Mouse (Mus musculus): Measurements from ENCODE around the gene Sema3a. TPM values are rescaled to one million over a fixed set of nuclear protein-coding genes. Genes with fewer than 3 reads are reported as not detected.

The Sema3a gene
- polyA plus RNA-seq, 1 experiment from 2014 or later, result 3.6 TPM

GRCm38 (mm10) chr5:13337665-13338064 lies 212.5 kb downstream of the Sema3a start:
- TF ChIP-seq CTCF (IDR thresholded peaks at IDR 0.05; ENCODE audit: low read depth), result no peak
- Histone ChIP-seq H3K36me3 (ENCODE audit: control insufficient read depth, insufficient read depth) (no peaks in the 10 kb centered on the region), H3K4me1 (replicated peaks; ENCODE audit: control insufficient read depth, insufficient read depth, low read length) (no peaks in the 10 kb centered on the region), H3K27me3 (replicated peaks; ENCODE audit: control insufficient read depth, insufficient read depth, low read length) (no peaks in the 10 kb centered on the region), H3K4me3 (ENCODE audit: low read depth, low read length) (no peak overlapping the region), H3K9me3 (ENCODE audit: control insufficient read depth) (no peaks in the 10 kb centered on the region), H3K27ac (ENCODE audit: low read depth, low read length) (no peak overlapping the region), H3K4me2 (replicated peaks; ENCODE audit: low read depth) (no peak overlapping the region), H3K9ac (ENCODE audit: low read depth, low read length) (no peak overlapping the region)
- 18% methylated on average over 1 of the region's 1 CpGs for WGBS
- no peak for ATAC-seq

DNA sequence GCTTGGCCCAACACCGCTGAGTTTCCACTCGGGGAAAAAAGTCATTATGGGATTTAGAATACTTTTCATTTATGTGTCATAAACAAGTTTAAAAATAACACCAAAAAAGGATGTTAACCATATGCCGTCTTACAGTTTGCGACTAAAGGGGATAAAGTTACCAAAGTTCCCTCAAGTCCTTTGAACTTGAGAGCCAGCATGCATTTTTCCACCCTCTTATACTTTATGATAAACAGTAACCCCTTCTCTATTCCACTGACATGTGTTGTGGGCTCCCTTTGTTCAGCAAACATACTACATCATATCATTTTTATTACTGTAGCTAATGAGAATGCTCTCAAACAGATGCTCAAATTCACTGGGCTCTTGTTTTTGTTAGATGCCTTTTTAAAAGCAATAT lies 221.9 kb downstream of the Sema3a start:
- no peak for TF ChIP-seq CTCF (IDR thresholded peaks at IDR 0.05; ENCODE audit: low read depth)
- Histone ChIP-seq H3K9me3 (ENCODE audit: control insufficient read depth) (no peaks in the 10 kb centered on the region), H3K27ac (ENCODE audit: low read depth, low read length) (no peak overlapping the region), H3K36me3 (ENCODE audit: control insufficient read depth, insufficient read depth) (no peaks in the 10 kb centered on the region), H3K27me3 (replicated peaks; ENCODE audit: control insufficient read depth, insufficient read depth, low read length) (no peaks in the 10 kb centered on the region), H3K4me3 (ENCODE audit: low read depth, low read length) (no peak overlapping the region), H3K9ac (ENCODE audit: low read depth, low read length) (no peak overlapping the region), H3K4me1 (replicated peaks; ENCODE audit: control insufficient read depth, insufficient read depth, low read length) (no peaks in the 10 kb centered on the region), H3K4me2 (replicated peaks; ENCODE audit: low read depth) (no peak overlapping the region)
- 62% methylated on average over 4 of the region's 4 CpGs for WGBS
- ATAC-seq, result no peak

DNA sequence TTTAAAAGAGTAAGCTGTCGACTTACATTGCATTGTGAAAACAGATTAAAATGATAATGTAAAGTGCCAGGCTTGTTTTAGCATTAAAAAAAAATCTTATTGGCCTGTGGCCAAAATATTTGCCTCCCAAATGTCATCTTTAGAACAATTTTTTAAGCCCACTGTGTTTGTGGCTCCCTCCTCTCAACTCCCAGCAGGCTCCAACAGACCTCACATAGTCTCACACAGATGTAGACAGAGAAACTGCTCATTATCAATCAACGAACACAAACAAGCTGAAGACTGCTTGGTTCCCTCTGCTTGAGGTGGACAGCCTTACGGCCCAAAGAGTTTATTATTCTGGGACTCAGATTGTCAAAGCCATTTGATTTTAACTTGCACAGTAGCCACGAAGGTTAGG lies 226.4 kb downstream of the Sema3a start:
- Histone ChIP-seq H3K4me2 (replicated peaks; ENCODE audit: low read depth) (no peak overlapping the region), H3K9me3 (ENCODE audit: control insufficient read depth) (no peaks in the 10 kb centered on the region), H3K36me3 (ENCODE audit: control insufficient read depth, insufficient read depth) (no peaks in the 10 kb centered on the region), H3K4me3 (ENCODE audit: low read depth, low read length) (no peak overlapping the region), H3K9ac (ENCODE audit: low read depth, low read length) (no peak overlapping the region), H3K4me1 (replicated peaks; ENCODE audit: control insufficient read depth, insufficient read depth, low read length) (no peaks in the 10 kb centered on the region), H3K27ac (ENCODE audit: low read depth, low read length) (no peak overlapping the region), H3K27me3 (replicated peaks; ENCODE audit: control insufficient read depth, insufficient read depth, low read length) (no peaks in the 10 kb centered on the region)
- no peak for TF ChIP-seq CTCF (IDR thresholded peaks at IDR 0.05; ENCODE audit: low read depth)
- ATAC-seq, result no peak
- WGBS, result 51% methylated on average over 4 of the region's 4 CpGs

DNA sequence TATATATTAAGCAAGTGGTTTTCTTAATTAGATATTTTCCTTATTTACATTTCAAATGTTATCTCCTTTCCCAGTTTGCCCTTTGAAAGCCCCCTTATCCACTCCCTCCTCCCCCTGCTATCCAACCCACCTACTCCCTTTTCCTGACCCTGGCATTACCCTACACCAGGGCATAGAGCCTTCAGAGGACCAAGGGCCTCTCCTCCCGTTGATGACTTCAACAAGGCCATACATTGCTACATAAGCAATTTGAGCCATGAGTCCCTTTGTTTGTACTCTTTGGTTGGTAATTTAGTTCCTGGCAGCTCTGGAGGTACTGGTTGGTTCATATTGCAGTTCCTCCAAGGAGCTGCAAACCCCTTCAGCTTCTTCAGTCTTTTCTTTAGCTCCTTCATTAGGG lies 227.8 kb downstream of the Sema3a start:
- Histone ChIP-seq H3K4me3 (ENCODE audit: low read depth, low read length) (no peak overlapping the region), H3K9ac (ENCODE audit: low read depth, low read length) (no peak overlapping the region), H3K4me2 (replicated peaks; ENCODE audit: low read depth) (no peak overlapping the region), H3K27me3 (replicated peaks; ENCODE audit: control insufficient read depth, insufficient read depth, low read length) (no peaks in the 10 kb centered on the region), H3K4me1 (replicated peaks; ENCODE audit: control insufficient read depth, insufficient read depth, low read length) (no peaks in the 10 kb centered on the region), H3K27ac (ENCODE audit: low read depth, low read length) (no peak overlapping the region), H3K9me3 (ENCODE audit: control insufficient read depth) (no peaks in the 10 kb centered on the region), H3K36me3 (ENCODE audit: control insufficient read depth, insufficient read depth) (no peaks in the 10 kb centered on the region)
- no peak for TF ChIP-seq CTCF (IDR thresholded peaks at IDR 0.05; ENCODE audit: low read depth)
- 63% methylated on average over 1 of the region's 1 CpGs for WGBS
- no peak for ATAC-seq

GRCm38 (mm10) chr5:13353539-13353938 lies 228.3 kb downstream of the Sema3a start:
- no peak for ATAC-seq
- Histone ChIP-seq H3K4me3 (ENCODE audit: low read depth, low read length) (no peak overlapping the region), H3K27me3 (replicated peaks; ENCODE audit: control insufficient read depth, insufficient read depth, low read length) (no peaks in the 10 kb centered on the region), H3K27ac (ENCODE audit: low read depth, low read length) (no peak overlapping the region), H3K4me1 (replicated peaks; ENCODE audit: control insufficient read depth, insufficient read depth, low read length) (no peaks in the 10 kb centered on the region), H3K9me3 (ENCODE audit: control insufficient read depth) (no peaks in the 10 kb centered on the region), H3K36me3 (ENCODE audit: control insufficient read depth, insufficient read depth) (no peaks in the 10 kb centered on the region), H3K4me2 (replicated peaks; ENCODE audit: low read depth) (no peak overlapping the region), H3K9ac (ENCODE audit: low read depth, low read length) (no peak overlapping the region)
- 78% methylated on average over 1 of the region's 1 CpGs for WGBS
- no peak for TF ChIP-seq CTCF (IDR thresholded peaks at IDR 0.05; ENCODE audit: low read depth)

GRCm38 (mm10) chr5:13354913-13355312 lies 229.7 kb downstream of the Sema3a start:
- Histone ChIP-seq H3K4me3 (ENCODE audit: low read depth, low read length) (no peak overlapping the region), H3K9me3 (ENCODE audit: control insufficient read depth) (no peaks in the 10 kb centered on the region), H3K27ac (ENCODE audit: low read depth, low read length) (no peak overlapping the region), H3K36me3 (ENCODE audit: control insufficient read depth, insufficient read depth) (no peaks in the 10 kb centered on the region), H3K4me1 (replicated peaks; ENCODE audit: control insufficient read depth, insufficient read depth, low read length) (no peaks in the 10 kb centered on the region), H3K9ac (ENCODE audit: low read depth, low read length) (no peak overlapping the region), H3K4me2 (replicated peaks; ENCODE audit: low read depth) (no peak overlapping the region), H3K27me3 (replicated peaks; ENCODE audit: control insufficient read depth, insufficient read depth, low read length) (no peaks in the 10 kb centered on the region)
- 81% methylated on average over 1 of the region's 1 CpGs for WGBS
- ATAC-seq, result no peak
- no peak for TF ChIP-seq CTCF (IDR thresholded peaks at IDR 0.05; ENCODE audit: low read depth)

DNA sequence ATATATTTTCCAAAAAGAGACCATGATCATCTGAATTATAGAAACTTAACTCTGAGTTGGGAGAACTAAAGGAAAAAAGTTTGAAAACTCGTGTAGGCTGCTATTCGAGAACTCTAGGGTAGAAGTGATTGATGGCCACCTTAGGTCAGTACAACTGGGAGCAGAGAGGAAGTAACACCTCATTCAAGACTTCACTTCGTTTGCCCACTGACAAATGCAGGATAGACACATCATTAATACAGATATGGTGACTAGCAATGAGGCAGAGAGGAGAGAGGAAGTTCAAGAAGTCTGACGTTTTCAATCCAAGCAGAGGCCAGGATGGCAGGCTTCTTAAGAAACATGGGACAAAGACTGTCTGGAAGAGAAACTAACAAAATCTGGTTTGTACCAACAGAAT lies 233.6 kb downstream of the Sema3a start:
- TF ChIP-seq CTCF (IDR thresholded peaks at IDR 0.05; ENCODE audit: low read depth), result no peak
- Histone ChIP-seq H3K4me2 (replicated peaks; ENCODE audit: low read depth) (no peak overlapping the region), H3K4me1 (replicated peaks; ENCODE audit: control insufficient read depth, insufficient read depth, low read length) (no peaks in the 10 kb centered on the region), H3K36me3 (ENCODE audit: control insufficient read depth, insufficient read depth) (no peaks in the 10 kb centered on the region), H3K27ac (ENCODE audit: low read depth, low read length) (no peak overlapping the region), H3K9ac (ENCODE audit: low read depth, low read length) (no peak overlapping the region), H3K9me3 (ENCODE audit: control insufficient read depth) (no peaks in the 10 kb centered on the region), H3K27me3 (replicated peaks; ENCODE audit: control insufficient read depth, insufficient read depth, low read length) (no peaks in the 10 kb centered on the region), H3K4me3 (ENCODE audit: low read depth, low read length) (no peak overlapping the region)
- ATAC-seq, result no peak
- 51% methylated on average over 4 of the region's 4 CpGs for WGBS
